Mouse (Mus musculus) heart, postnatal 10 days (tissue): Measurements from ENCODE around the gene F830045P16Rik. TPM values are rescaled to one million over a fixed set of nuclear protein-coding genes. Genes with fewer than 3 reads are reported as not detected.
A peak's percentile ranks its signal among the peaks of the same experiment; 100 is the strongest.
"Not testable (repeated sequence)": the region's sequence is repeated elsewhere in the genome, so short reads cannot be mapped to it uniquely, and the experiment has no call there.

Source experiments
- DNase-seq, 2 experiments: peaks; one replicate each; pipeline ENCODE4 v3.0.0; 2021
- intact Hi-C: fragments of 180-260 bp; cut with DNase I; formaldehyde crosslinking; loops from one replicate; pipeline ENCODE4 v1.15.1; 2025
- total RNA-seq, 2 experiments: library from RNA; stranded (reverse); gene quantifications; 2 replicates each; pipeline ENCODE4 v1.2.3; 2021

F830045P16Rik gene
- total RNA-seq, 2 experiments from 2014 or later: not detected

GRCm38 (mm10) chr2:129513546-129514400, 22.6 kb downstream of the F830045P16Rik start:
- intact Hi-C loops: no loop called here
- DNase-seq: no peak

GRCm38 (mm10) chr2:129512147-129512546, 24.3 kb downstream of the F830045P16Rik start:
- DNase-seq: peak in 1 of 2 experiments; percentile 54
- intact Hi-C loops: not testable (repeated sequence)

- intact Hi-C loops: loop anchor here (1.0 to 5.0 kb wide), 5 partner anchors 35 to 370 kb away; partner anchors contain the start of genes F830045P16Rik and Sirpa
- peak; percentile 74 to 81 for DNase-seq
These were observed 33.8 kb downstream of the F830045P16Rik start for GRCm38 (mm10) chr2:129502641-129503040.

- intact Hi-C loops: no loop called here
- DNase-seq: no peak
These were observed 46.7 kb downstream of the F830045P16Rik start for GRCm38 (mm10) chr2:129489496-129490285.

- DNase-seq: no peak
- intact Hi-C loops: no loop called here
These were observed 53.3 kb downstream of the F830045P16Rik start for GRCm38 (mm10) chr2:129483150-129483549.

GRCm38 (mm10) chr2:129471905-129472304, 64.5 kb downstream of the F830045P16Rik start:
- DNase-seq: peak; percentile 18 to 46
- intact Hi-C loops: no loop called here

- intact Hi-C loops: no loop called here
- no peak for DNase-seq
These were observed 65.6 kb downstream of the F830045P16Rik start for GRCm38 (mm10) chr2:129470839-129471238.

- intact Hi-C loops: loop anchor here (10.0 kb wide), 1 partner anchor 264 kb away; no protein-coding TSS in a partner anchor
- not testable (repeated sequence) for DNase-seq
These were observed 97.6 kb downstream of the F830045P16Rik start for GRCm38 (mm10) chr2:129438772-129439171.

- peak in 1 of 2 experiments; percentile 31 for DNase-seq
- intact Hi-C loops: loop anchor here (10.0 kb wide), 1 partner anchor 260 kb away; no protein-coding TSS in a partner anchor
These were observed 101.2 kb downstream of the F830045P16Rik start for GRCm38 (mm10) chr2:129435154-129435553.

GRCm38 (mm10) chr2:129423741-129424140, 112.7 kb downstream of the F830045P16Rik start:
- no peak for DNase-seq
- intact Hi-C loops: no loop called here

- DNase-seq: peak; percentile 15 to 18
These were observed 115.4 kb downstream of the F830045P16Rik start for GRCm38 (mm10) chr2:129420897-129421561.

GRCm38 (mm10) chr2:129419361-129419880, 117.0 kb downstream of the F830045P16Rik start:
- peak; percentile 13 to 19 for DNase-seq
- intact Hi-C loops: no loop called here

More at GRCm38 (mm10) chr2:129420897-129421561, 115.4 kb downstream of the F830045P16Rik start:
- intact Hi-C loops: no loop called here

GRCm38 (mm10) chr2:129414593-129414992, 121.8 kb downstream of the F830045P16Rik start:
- intact Hi-C loops: no loop called here
- no peak for DNase-seq

GRCm38 (mm10) chr2:129413488-129413887, 122.9 kb downstream of the F830045P16Rik start:
- DNase-seq: no peak
- intact Hi-C loops: no loop called here

- intact Hi-C loops: no loop called here
- DNase-seq: no peak
These were observed 124.8 kb downstream of the F830045P16Rik start for GRCm38 (mm10) chr2:129411651-129412050.

GRCm38 (mm10) chr2:129410344-129410743, 126.1 kb downstream of the F830045P16Rik start:
- DNase-seq: no peak
- intact Hi-C loops: no loop called here

GRCm38 (mm10) chr2:129408476-129408875, 127.9 kb downstream of the F830045P16Rik start:
- intact Hi-C loops: loop anchor here (2.0 kb wide), 1 partner anchor 112 kb away; the partner anchor contains the start of gene Ckap2l
- DNase-seq: peak; percentile 79 to 86
